Mouse (Mus musculus) forebrain, embryonic 13.5 days (tissue): ENCODE data around the gene Taok3. TPM values are rescaled to one million over a fixed set of nuclear protein-coding genes. Genes with fewer than 3 reads are reported as not detected.

ENCODE experiments used
- ATAC-seq: fragments of 200-750 bp; cut with Nextera tagmentation; 2 replicates; pipeline ENCODE4 v1.8.0; 2017
- H3K27ac ChIP-seq: fragments of 300-500 bp; sonication (generic); 2 replicates; pipeline ENCODE4 v1.5.1; 2015; ENCODE audit warnings: inconsistent platforms, mild to moderate bottlenecking, moderate library complexity
- H3K27me3 ChIP-seq: fragments of 300-500 bp; sonication (generic); 2 replicates; pipeline ENCODE4 v1.6.1; 2015; ENCODE audit warnings: mild to moderate bottlenecking, inconsistent platforms
- H3K36me3 ChIP-seq: fragments of 300-500 bp; sonication (generic); 2 replicates; pipeline ENCODE4 v1.6.1; 2015; ENCODE audit warnings: mild to moderate bottlenecking, inconsistent platforms; ENCODE audit not compliant: poor library complexity, severe bottlenecking
- H3K4me1 ChIP-seq: fragments of 300-500 bp; sonication (generic); 2 replicates; pipeline ENCODE4 v1.6.1; 2015; ENCODE audit warnings: inconsistent platforms
- H3K4me2 ChIP-seq: fragments of 300-500 bp; sonication (generic); 2 replicates; pipeline ENCODE4 v1.6.1; 2015; ENCODE audit warnings: inconsistent platforms, mild to moderate bottlenecking, moderate library complexity
- H3K4me3 ChIP-seq: fragments of 300-500 bp; sonication (generic); 2 replicates; pipeline ENCODE4 v1.5.1; 2015; ENCODE audit warnings: mild to moderate bottlenecking, inconsistent platforms
- H3K9ac ChIP-seq: fragments of 300-500 bp; sonication (generic); 2 replicates; pipeline ENCODE4 v1.6.1; 2015; ENCODE audit warnings: mild to moderate bottlenecking, inconsistent platforms
- H3K9me3 ChIP-seq: fragments of 300-500 bp; sonication (generic); replicated peaks from 2 replicates; pipeline ENCODE4 v1.6.1; 2016; ENCODE audit warnings: inconsistent platforms
- WGBS: fragments of 180-500 bp; shearing (Covaris S2); methylation state at CpG from one replicate; pipeline ENCODE4 v1.1.7; 2015; 5-methylcytosine and 5-hydroxymethylcytosine counted together
- polyA plus RNA-seq: library from polyadenylated mRNA; unstranded; fragments of >200 nt; fragmentation: Nextera tagmentation; extraction: Ambion mirVana; gene quantifications from 2 replicates; pipeline ENCODE4 v1.2.1, GENCODE M21; 2015

The Taok3 gene
- polyA plus RNA-seq, 1 experiment from 2014 or later = 30.7 TPM

DNA sequence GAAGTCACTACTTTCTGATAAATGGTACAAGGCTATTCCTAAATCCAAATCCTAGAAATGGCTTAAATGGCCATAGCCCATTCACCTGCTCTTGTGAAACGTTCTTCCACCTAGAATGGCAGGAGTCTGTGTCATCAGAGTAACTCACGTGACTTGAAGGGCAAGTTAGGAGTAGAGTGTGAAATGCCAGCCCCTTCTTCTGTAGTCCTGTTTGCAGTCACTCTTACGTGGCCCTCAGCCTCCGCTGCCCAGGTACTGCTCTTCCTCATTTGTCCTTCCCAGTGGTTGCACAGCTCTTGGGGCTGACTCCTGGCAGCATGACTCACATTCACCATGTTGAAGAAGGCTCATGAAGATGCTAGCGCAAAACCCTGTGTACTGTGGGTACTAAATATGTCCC lies 74.7 kb downstream of the Taok3 start:
- Histone ChIP-seq H3K4me2 (no peak overlapping the region), H3K9ac (no peak overlapping the region), H3K36me3 (peaks cover 8% of the 10 kb centered on the region), H3K9me3 (no peaks in the 10 kb centered on the region; the same call in 1 of the 2 replicates), H3K27ac (no peak overlapping the region), H3K4me1 (no peaks in the 10 kb centered on the region), H3K27me3 (no peaks in the 10 kb centered on the region), H3K4me3 (no peak overlapping the region)
- 90% methylated on average over 5 of the region's 5 CpGs for WGBS
- no peak for ATAC-seq

DNA sequence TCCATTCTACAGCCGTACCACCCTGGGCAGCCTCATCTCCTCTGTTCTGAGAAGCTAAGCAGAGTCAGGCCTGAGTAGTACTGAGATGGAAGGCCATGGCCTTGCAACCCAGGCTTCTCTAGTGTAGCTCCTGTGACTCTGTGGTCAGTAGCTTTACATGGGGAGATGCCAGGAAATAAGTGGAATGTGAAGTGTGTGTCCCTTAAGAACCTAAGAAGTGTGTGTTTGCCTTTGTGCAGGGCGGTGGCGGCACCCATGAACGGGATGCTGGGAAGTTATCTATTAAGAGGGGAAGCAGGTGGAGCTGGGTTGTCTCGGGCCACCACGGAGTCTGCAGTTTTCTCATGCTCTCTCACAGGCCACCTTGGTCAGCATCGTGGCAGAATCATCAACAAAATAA lies 76.6 kb downstream of the Taok3 start:
- no peak overlapping the region for H3K4me3 ChIP-seq
- no peaks in the 10 kb centered on the region; the same call in 1 of the 2 replicates for H3K9me3 ChIP-seq
- H3K36me3 ChIP-seq = peaks cover 10% of the 10 kb centered on the region
- ATAC-seq = no peak
- 95% methylated on average over 7 of the region's 7 CpGs for WGBS
- H3K27me3 ChIP-seq = no peaks in the 10 kb centered on the region
- H3K4me1 ChIP-seq = no peaks in the 10 kb centered on the region
- H3K4me2 ChIP-seq = no peak overlapping the region
- H3K9ac ChIP-seq = no peak overlapping the region
- H3K27ac ChIP-seq = no peak overlapping the region

DNA sequence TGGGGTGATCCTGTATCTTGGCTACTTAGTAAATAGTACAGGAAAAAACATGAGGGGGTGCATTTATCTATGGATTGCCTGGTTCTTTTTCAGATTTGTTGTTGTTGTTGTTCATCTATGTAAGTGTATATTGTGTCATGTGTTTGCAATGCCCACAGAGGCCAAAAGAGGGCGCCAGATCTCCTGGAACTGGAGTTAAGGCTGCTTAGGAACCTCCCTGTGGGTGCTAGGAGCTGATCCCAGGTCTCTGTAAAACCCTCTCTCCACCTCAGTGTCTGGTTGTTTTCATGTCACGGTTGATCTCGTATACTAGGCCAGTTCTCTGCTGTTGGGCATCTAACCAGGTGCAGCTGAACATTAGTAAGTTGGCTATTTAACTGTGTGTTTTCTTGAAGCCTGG lies 78.5 kb downstream of the Taok3 start:
- no peak overlapping the region for H3K4me3 ChIP-seq
- no peaks in the 10 kb centered on the region; the same call in 1 of the 2 replicates for H3K9me3 ChIP-seq
- H3K36me3 ChIP-seq = peaks cover 13% of the 10 kb centered on the region
- H3K27ac ChIP-seq = no peak overlapping the region
- no peak overlapping the region for H3K9ac ChIP-seq
- no peaks in the 10 kb centered on the region for H3K27me3 ChIP-seq
- no peak overlapping the region for H3K4me2 ChIP-seq
- 71% methylated on average over 3 of the region's 3 CpGs for WGBS
- ATAC-seq = no peak
- no peaks in the 10 kb centered on the region for H3K4me1 ChIP-seq

DNA sequence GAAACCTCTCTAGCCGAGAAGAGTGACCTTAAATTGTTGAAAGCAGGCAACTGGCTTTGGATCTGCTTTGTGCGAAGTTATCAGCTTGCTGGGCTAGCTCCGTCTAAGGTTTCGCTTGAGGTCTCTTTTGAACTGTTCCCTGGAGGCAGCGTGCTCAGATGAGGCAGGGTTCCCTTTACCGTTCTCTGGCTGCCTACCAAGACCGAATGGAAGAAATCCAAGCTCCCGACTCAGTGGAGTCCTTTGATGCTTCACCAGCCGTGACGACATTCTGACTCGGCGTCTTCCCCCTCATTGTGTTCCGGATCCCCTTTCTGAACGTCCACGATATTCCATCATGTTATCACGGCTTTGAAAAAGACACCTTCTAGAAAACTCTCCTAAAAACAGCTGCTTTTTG lies 87.4 kb downstream of the Taok3 start:
- no peak for ATAC-seq
- 78% methylated on average over 16 of the region's 16 CpGs for WGBS
- Histone ChIP-seq H3K36me3 (peaks cover 21% of the 10 kb centered on the region), H3K27me3 (no peaks in the 10 kb centered on the region), H3K4me2 (no peak overlapping the region), H3K9me3 (no peaks in the 10 kb centered on the region; the same call in 1 of the 2 replicates), H3K9ac (no peak overlapping the region), H3K4me3 (no peak overlapping the region), H3K4me1 (no peaks in the 10 kb centered on the region), H3K27ac (no peak overlapping the region)

DNA sequence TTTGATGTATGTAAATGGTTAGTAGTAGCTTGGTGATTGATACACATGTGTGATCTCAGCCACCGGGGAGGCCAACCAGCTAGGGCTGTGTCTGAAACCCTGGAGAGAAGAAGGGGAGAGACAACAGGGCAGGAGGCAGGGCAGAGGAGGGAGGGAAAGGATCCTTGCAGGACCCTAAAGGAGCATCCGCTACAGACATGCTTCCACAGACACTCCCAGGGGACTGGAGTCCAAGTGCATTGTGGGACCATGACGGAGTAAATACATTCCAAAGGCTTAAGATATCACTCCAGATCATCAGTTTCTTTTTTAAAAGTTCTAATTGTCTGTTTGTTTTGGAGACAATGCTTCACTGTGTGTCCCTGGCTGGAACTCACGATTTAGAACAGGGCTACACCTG lies 94.1 kb downstream of the Taok3 start:
- Histone ChIP-seq H3K4me2 (no peak overlapping the region), H3K36me3 (peaks cover 11% of the 10 kb centered on the region), H3K4me3 (no peak overlapping the region), H3K4me1 (no peaks in the 10 kb centered on the region), H3K27ac (no peak overlapping the region), H3K27me3 (no peaks in the 10 kb centered on the region), H3K9me3 (no peaks in the 10 kb centered on the region; the same call in 1 of the 2 replicates), H3K9ac (no peak overlapping the region)
- WGBS = 73% methylated on average over 4 of the region's 4 CpGs
- no peak for ATAC-seq

DNA sequence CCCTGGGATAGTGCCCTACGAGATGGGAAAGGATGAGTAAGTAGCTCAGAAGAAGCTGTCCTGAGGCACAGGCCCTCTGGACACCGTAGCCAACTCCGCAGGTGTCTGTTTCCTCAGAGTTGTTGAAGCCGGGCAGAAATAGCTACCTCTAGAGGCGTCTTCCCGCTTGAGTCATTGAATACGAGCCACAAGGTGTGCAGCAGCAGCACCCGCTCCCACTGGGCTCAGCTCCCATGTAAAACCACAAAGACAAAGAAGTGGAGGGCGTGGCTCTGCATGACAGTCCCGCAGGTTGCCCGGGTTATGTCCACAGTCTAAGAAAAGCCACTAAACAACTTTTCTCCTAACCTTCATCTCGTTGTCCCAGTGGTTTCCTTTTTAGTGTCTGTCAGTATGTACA lies 111.1 kb downstream of the Taok3 start:
- H3K9ac ChIP-seq = no peak overlapping the region
- peaks cover 12% of the 10 kb centered on the region; the same call in 1 of the 2 replicates for H3K36me3 ChIP-seq
- no peaks in the 10 kb centered on the region for H3K4me1 ChIP-seq
- H3K27me3 ChIP-seq = no peaks in the 10 kb centered on the region
- WGBS = 64% methylated on average over 12 of the region's 12 CpGs
- ATAC-seq = no peak
- no peak overlapping the region for H3K27ac ChIP-seq
- no peak overlapping the region for H3K4me3 ChIP-seq
- no peak overlapping the region for H3K4me2 ChIP-seq
- no peaks in the 10 kb centered on the region for H3K9me3 ChIP-seq

DNA sequence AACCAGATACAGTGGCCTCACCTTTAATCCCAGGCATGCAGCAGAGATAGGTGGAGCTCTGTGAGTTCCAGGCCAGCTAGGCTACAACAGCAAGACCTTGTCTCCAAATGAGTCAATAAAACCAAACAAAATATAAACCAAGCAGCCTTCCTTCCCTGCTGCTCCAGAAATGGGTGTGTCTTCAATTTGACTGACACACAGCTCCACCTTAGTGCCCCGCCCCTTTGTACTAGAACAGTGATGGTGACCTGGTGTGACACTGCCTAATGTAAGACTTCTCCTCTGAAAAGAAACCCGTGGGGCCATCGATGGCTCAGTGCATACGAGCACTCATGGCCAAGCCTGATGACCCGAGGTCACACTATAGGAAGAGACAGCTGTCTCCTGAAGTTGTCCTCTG lies 116.6 kb downstream of the Taok3 start:
- Histone ChIP-seq H3K9me3 (no peaks in the 10 kb centered on the region), H3K4me1 (peaks cover 9% of the 10 kb centered on the region), H3K27me3 (no peaks in the 10 kb centered on the region), H3K36me3 (no peaks in the 10 kb centered on the region), H3K4me2 (no peak overlapping the region), H3K9ac (no peak overlapping the region), H3K27ac (no peak overlapping the region), H3K4me3 (no peak overlapping the region)
- WGBS = 81% methylated on average over 5 of the region's 5 CpGs
- no peak for ATAC-seq

DNA sequence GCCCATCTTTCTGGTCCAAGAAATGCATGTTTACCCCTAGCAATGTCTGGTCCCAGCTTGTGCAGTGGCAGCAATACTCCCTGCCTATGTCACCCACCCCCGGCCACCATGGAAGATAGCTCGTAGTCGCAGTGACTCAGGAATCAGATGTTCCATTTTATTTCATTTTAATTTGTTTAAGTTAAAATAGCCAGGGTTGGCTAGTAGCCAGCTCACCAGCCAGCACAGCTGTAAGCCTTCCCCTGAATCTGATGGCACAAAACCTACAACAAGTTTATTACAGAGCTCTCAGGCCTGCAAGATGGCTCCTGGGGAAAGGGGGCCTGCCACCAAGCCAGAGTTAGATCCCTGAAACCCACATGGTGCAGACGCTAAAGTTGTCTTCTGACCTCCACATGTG lies 119.2 kb downstream of the Taok3 start:
- no peak overlapping the region for H3K4me3 ChIP-seq
- no peaks in the 10 kb centered on the region for H3K9me3 ChIP-seq
- no peak overlapping the region for H3K27ac ChIP-seq
- H3K4me2 ChIP-seq = no peak overlapping the region
- no peak for ATAC-seq
- WGBS = 83% methylated on average over 4 of the region's 4 CpGs
- peaks cover 22% of the 10 kb centered on the region for H3K4me1 ChIP-seq
- no peaks in the 10 kb centered on the region for H3K36me3 ChIP-seq
- H3K27me3 ChIP-seq = no peaks in the 10 kb centered on the region
- H3K9ac ChIP-seq = no peak overlapping the region

DNA sequence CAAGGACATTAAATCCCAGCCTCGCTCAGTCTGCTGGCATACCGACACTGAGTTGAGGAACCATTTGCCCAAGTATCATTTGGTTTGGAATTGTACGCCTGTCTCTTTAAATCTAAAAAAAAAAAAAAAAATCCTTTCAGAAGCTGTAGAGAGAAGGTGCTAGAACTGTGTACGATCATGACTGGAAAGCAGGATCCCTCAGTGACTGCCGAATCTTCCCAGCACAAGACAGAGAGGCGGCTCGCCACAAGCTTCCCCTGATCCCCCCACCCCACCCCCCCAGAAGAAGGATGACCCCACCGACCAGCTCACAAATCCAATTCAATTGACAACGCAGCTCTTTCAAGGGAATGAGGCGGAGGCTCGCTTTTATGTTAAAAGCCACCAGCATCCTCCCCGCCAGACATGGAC lies 120.4 kb downstream of the Taok3 start:
- peak overlapping the region; percentile 75 for H3K9ac ChIP-seq
- H3K27ac ChIP-seq = peak overlapping the region; percentile 78
- no peaks in the 10 kb centered on the region for H3K9me3 ChIP-seq
- no peaks in the 10 kb centered on the region for H3K36me3 ChIP-seq
- peaks cover 22% of the 10 kb centered on the region for H3K4me1 ChIP-seq
- peak overlapping the region; percentile 47 for H3K4me3 ChIP-seq
- no peaks in the 10 kb centered on the region for H3K27me3 ChIP-seq
- peak; percentile 55 for ATAC-seq
- H3K4me2 ChIP-seq = peak overlapping the region; percentile 68
- WGBS = 4% methylated on average over 12 of the region's 12 CpGs

DNA sequence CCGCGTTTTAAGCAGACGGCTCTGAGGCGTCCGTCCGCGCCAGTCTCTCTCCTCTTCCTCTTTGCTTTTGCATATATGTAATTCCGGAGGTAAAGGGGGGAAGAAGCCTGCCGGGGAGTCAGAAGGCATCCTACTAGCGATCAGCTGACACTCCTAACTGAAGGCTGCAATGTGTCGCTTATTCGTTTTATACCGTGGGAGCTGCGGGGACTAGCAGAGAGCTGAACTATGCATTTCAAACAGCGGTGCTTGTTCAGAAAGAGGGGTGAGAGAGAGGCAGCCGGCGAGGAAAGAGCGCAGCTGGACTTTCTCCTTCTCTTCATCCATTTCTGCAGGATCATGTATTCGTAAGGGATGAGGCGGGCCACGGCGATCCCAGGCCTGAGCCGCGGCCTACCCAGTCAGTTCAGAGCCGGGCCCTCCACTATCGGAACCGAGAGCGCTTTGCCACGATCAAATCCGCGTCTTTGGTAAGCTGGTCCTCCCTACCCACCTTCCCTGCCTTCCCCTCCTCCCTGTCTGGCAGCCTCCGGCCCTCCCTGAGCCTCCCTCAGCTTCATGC lies 120.9 kb downstream of the Taok3 start:
- ATAC-seq = peak; percentile 57
- H3K9ac ChIP-seq = peak overlapping the region; percentile 75
- H3K9me3 ChIP-seq = no peaks in the 10 kb centered on the region
- WGBS = 1% methylated on average over 32 of the region's 32 CpGs
- H3K27ac ChIP-seq = peak overlapping the region; percentile 78
- H3K4me2 ChIP-seq = peak overlapping the region; percentile 68
- H3K27me3 ChIP-seq = no peaks in the 10 kb centered on the region
- peaks cover 22% of the 10 kb centered on the region for H3K4me1 ChIP-seq
- H3K4me3 ChIP-seq = peak overlapping the region; percentile 47
- H3K36me3 ChIP-seq = no peaks in the 10 kb centered on the region

DNA sequence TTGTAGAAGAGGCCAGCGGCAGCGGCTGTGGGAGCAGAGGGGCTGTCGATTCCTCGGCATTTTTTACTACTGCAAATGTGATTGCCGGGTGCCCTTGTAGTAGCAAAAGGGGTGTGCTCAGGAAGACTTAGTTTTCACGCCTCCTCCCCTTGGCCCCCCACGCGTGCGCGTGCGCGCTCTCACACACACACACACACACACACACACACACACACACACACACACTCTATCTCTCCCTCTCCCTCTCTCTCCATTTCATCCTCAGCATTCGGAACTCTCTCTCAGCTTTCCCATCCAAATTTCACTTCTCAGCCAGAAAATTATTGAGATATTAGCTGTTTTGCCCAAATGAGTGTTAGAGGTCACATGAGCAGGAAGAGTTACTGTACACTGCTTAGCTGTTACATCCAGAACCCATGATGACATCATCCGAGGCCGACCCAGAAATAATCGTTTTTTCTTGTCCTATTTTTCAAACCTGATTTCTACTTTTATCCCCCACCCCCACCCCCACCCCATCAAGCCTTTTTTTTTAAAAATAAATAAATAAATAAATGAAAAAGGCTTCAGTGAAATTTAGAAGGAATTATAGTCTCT lies 122.1 kb downstream of the Taok3 start:
- Histone ChIP-seq H3K4me3 (peak overlapping the region; percentile 47), H3K27ac (peak overlapping the region; percentile 79), H3K36me3 (no peaks in the 10 kb centered on the region), H3K4me2 (peak overlapping the region; percentile 68), H3K9ac (peak overlapping the region; percentile 75), H3K27me3 (no peaks in the 10 kb centered on the region), H3K9me3 (no peaks in the 10 kb centered on the region), H3K4me1 (peaks cover 22% of the 10 kb centered on the region)
- no peak for ATAC-seq
- 64% methylated on average over 16 of the region's 16 CpGs for WGBS

DNA sequence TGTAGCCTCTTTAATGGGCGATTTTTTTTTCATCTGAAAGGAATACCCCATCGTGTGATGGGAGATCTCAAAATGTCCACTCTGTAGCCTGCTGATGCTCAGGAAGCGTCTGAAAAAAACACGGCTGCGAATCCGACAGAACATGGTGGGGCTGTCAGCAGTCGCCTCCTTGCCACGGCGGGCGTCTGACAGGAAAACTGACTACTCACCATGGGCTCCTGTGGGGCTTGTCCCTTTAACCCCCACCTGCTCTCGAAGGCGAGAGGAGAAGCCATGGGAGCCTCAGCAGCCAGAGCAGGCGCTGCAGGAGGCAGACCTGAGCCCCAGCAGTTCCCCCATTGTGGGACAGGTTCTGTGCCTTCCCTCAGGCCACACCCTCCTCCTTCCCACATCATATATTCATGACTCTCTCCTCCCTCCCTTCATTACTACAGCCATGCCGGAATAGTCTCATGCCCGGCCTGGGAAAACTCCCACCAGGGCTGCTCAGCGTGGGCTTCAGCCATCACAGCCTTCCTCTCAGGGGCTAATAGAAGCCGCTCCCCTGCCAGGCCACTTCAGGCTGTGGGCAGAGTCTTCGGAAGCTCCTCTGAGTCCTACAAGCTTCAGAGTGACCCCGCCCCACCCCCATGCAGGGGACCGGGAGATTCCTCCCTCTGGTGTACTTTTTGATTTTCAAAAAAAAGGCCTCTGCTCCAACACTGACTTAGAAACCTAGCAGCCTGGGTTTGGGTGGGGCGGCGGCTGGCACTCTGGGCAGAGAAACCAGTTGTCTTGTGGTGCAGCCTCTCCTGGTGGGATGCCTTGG lies 122.9 kb downstream of the Taok3 start:
- no peaks in the 10 kb centered on the region for H3K27me3 ChIP-seq
- WGBS = 25% methylated on average over 22 of the region's 22 CpGs
- H3K4me2 ChIP-seq = peak overlapping the region; percentile 68
- H3K4me3 ChIP-seq = peak overlapping the region; percentile 47
- no peaks in the 10 kb centered on the region for H3K9me3 ChIP-seq
- ATAC-seq = peak; percentile 44
- peaks cover 22% of the 10 kb centered on the region for H3K4me1 ChIP-seq
- H3K9ac ChIP-seq = peak overlapping the region; percentile 71
- H3K27ac ChIP-seq = peak overlapping the region; percentile 79
- no peaks in the 10 kb centered on the region for H3K36me3 ChIP-seq
